In the genomic region with DNA sequence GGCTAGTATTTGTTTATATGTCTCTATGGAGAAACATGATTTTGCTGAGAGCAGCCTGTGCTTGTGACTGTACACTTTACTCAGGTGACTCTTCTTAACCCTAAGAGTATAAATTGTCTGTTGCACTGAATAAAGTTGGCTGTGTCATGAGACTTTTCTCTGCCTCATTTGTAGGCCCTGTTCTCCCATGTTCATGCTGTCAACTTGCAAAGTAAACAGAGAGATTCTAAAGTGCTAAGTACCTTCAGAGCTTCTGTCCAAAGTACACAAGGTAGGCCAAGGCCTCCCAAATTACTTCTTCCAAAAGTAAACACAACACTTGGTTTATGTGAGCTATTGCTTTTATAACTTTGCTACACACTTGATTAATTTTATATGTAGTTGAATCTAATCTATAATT, we compare ENCODE assay signal across 18 mouse cellular contexts.
"Had no signal": no experiment of that assay in that cellular context is flagged by ENCODE, and none has a peak within 500 bp of the region (broad histone marks: within the 10 kb centered on the region; RNA-seq: fewer than 3 reads in every experiment).

No protein-coding gene starts in this region.

- ATAC-seq: lung, postnatal 0 days; midbrain, embryonic 13.5 days; midbrain, embryonic 16.5 days had no signal

- H3K27me3 ChIP-seq: limb, embryonic 12.5 days; limb, embryonic 15.5 days; liver, embryonic 15.5 days; megakaryocyte, embryonic 14.5 days; midbrain, embryonic 13.5 days; neural tube, embryonic 13.5 days had no signal

- H3K4me2 ChIP-seq: limb, embryonic 12.5 days; limb, embryonic 15.5 days; liver, embryonic 15.5 days; lung, embryonic 14.5 days; midbrain, embryonic 13.5 days; neural tube, embryonic 13.5 days had no signal

- H3K27ac ChIP-seq: limb, embryonic 12.5 days; limb, embryonic 15.5 days; midbrain, embryonic 10.5 days; midbrain, embryonic 13.5 days; neural tube, embryonic 13.5 days had no signal

- H3K4me1 ChIP-seq: limb, embryonic 12.5 days; limb, embryonic 15.5 days; liver, embryonic 15.5 days; megakaryocyte, embryonic 14.5 days; midbrain, embryonic 13.5 days; neural tube, embryonic 13.5 days had no signal

- H3K9ac ChIP-seq: limb, embryonic 12.5 days; limb, embryonic 15.5 days; liver, embryonic 15.5 days; lung, embryonic 14.5 days; midbrain, embryonic 13.5 days; neural tube, embryonic 13.5 days had no signal

- H3K9me3 ChIP-seq: limb, embryonic 12.5 days; limb, embryonic 15.5 days; liver, embryonic 15.5 days; megakaryocyte, embryonic 14.5 days; midbrain, embryonic 10.5 days; midbrain, embryonic 13.5 days; neural tube, embryonic 13.5 days had no signal

- DNase-seq: kidney, postnatal 10 days; kidney, postnatal 36 days; lung, embryonic 14.5 days; lung, postnatal 36 days; retina, postnatal 1 day; right cerebral cortex, postnatal 25 days; thymus, adult 18-20 months; thymus, postnatal 36 days had no signal

- H3K36me3 ChIP-seq: limb, embryonic 12.5 days; limb, embryonic 15.5 days; liver, embryonic 15.5 days; midbrain, embryonic 10.5 days; midbrain, embryonic 13.5 days; neural tube, embryonic 13.5 days had no signal

- H3K4me3 ChIP-seq: limb, embryonic 12.5 days; limb, embryonic 15.5 days; liver, embryonic 15.5 days; megakaryocyte, embryonic 14.5 days; midbrain, embryonic 10.5 days; midbrain, embryonic 13.5 days; myocyte; neural tube, embryonic 13.5 days had no signal
